Mouse (Mus musculus) heart, postnatal 0 days (tissue): Measurements from ENCODE around the gene Vmn1r166. TPM values are rescaled to one million over a fixed set of nuclear protein-coding genes. Genes with fewer than 3 reads are reported as not detected.
"Not testable (repeated sequence)": the region's sequence is repeated elsewhere in the genome, so short reads cannot be mapped to it uniquely, and the experiment has no call there.

Source experiments
- ATAC-seq: fragments of 200-750 bp; cut with Nextera tagmentation; 2 replicates; pipeline ENCODE4 v1.8.0; 2017; ENCODE audit warnings: low read depth, moderate number of reproducible peaks, moderate library complexity; ENCODE audit not compliant: insufficient read depth
- DNase-seq: peaks from one replicate; pipeline ENCODE4 v3.0.0-alpha.2; 2016; ENCODE audit warnings: low spot score
- H3K27ac ChIP-seq: fragments of 300-500 bp; sonication (generic); 2 replicates; pipeline ENCODE4 v1.5.1; 2014; ENCODE audit warnings: low read depth, mild to moderate bottlenecking
- H3K27me3 ChIP-seq: fragments of 300-500 bp; sonication (generic); 2 replicates; pipeline ENCODE4 v1.6.1; 2014; ENCODE audit warnings: low read length, mixed read lengths; ENCODE audit not compliant: control insufficient read depth, insufficient read depth
- H3K36me3 ChIP-seq: fragments of 300-500 bp; sonication (generic); replicated peaks from 2 replicates; pipeline ENCODE4 v1.6.1; 2014; ENCODE audit warnings: low read length, mixed read lengths; ENCODE audit not compliant: control insufficient read depth, insufficient read depth
- H3K4me1 ChIP-seq: fragments of 300-500 bp; sonication (generic); 2 replicates; pipeline ENCODE4 v1.6.1; 2014; ENCODE audit warnings: antibody characterized with exemption; ENCODE audit not compliant: control insufficient read depth, insufficient read depth
- H3K4me2 ChIP-seq: fragments of 300-500 bp; sonication (generic); 2 replicates; pipeline ENCODE4 v1.6.1; 2014; ENCODE audit warnings: low read depth, mild to moderate bottlenecking, low read length, moderate library complexity
- H3K4me3 ChIP-seq: fragments of 300-500 bp; sonication (generic); 2 replicates; pipeline ENCODE4 v1.5.1; 2014; ENCODE audit warnings: low read depth, low read length
- H3K9ac ChIP-seq: fragments of 300-500 bp; sonication (generic); replicated peaks from 2 replicates; pipeline ENCODE4 v1.6.1; 2014; ENCODE audit warnings: low read depth, low read length, mixed read lengths
- H3K9me3 ChIP-seq: fragments of 300-500 bp; sonication (generic); replicated peaks from 2 replicates; pipeline ENCODE4 v1.6.1; 2016; ENCODE audit warnings: low read length; ENCODE audit not compliant: control insufficient read depth
- WGBS: fragments of 180-500 bp; shearing (Covaris S2); extraction: QIAGEN DNeasy Blood & Tissue Kit; methylation state at CpG from one replicate; pipeline ENCODE4 v1.1.7; 2014; 5-methylcytosine and 5-hydroxymethylcytosine counted together
- polyA plus RNA-seq: library from polyadenylated mRNA; unstranded; fragments of >200 nt; fragmentation: Nextera tagmentation; extraction: Ambion mirVana; gene quantifications from 2 replicates; pipeline ENCODE4 v1.2.1, GENCODE M21; 2015
- total RNA-seq: library from RNA; depleted of rRNA; stranded (reverse); fragments of >200 nt; gene quantifications from 2 replicates; pipeline ENCODE4 v1.2.3, GENCODE M21; 2014; ENCODE audit warnings: low replicate concordance; rRNA removed

Gene Vmn1r166
- total RNA-seq (not detected in 2 replicates), polyA plus RNA-seq (not detected in 2 replicates)

DNA sequence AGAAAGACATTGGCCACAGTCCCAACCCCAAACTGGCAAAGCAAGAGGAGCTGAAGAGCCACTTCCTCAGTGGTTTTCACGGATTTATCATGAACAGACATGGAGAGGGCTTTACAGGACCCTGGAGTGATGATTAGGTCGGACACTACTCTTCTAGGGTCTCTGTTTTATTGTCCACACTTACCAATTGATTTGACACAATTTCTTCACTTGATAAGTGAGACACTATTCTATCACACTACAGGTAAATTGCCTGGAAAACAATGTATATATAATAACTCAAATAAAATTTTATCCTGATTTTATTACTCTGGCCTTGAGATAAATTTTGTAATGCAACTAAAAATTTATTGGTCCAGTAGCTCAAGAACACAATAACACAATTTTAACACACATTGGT, at the start of gene Vmn1r166:
Gene Vmn1r166 (minus strand): TSS at position 101 of the 400 bp plus-strand sequence.
- not testable (repeated sequence) for H3K27me3 ChIP-seq, DNase-seq, H3K4me1 ChIP-seq, H3K4me2 ChIP-seq, H3K36me3 ChIP-seq, H3K27ac ChIP-seq, H3K9ac ChIP-seq, H3K9me3 ChIP-seq, ATAC-seq, H3K4me3 ChIP-seq
- no CpG with 5 or more reads among the region's 2 CpGs for WGBS

DNA sequence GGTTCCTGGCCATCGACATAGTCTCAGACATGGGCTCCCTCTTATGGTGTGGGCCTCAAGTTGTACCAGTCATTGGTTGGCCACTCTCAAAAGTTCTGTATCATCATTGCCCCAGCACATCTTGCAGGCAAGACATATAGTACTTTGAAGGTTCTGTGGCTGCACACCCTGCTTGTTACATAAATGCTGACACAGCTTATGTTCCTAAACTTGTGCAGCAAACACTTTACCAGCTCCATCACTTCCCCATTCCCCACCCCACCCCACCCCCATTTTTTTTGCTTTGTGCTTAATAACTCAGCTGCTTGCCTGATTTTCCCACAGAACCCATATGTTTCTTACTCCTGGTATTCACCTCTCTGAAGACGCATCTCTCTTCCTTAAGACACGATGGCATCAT, 49.4 kb upstream of the Vmn1r166 start, which contains the start of gene Nlrp4e:
Gene Nlrp4e (plus strand): TSS at position 301 of the 400 bp plus-strand sequence.
- ATAC-seq, H3K4me2 ChIP-seq, H3K4me3 ChIP-seq, H3K27me3 ChIP-seq, H3K9ac ChIP-seq, H3K36me3 ChIP-seq, H3K9me3 ChIP-seq, H3K4me1 ChIP-seq, DNase-seq, H3K27ac ChIP-seq: not testable (repeated sequence)
- 73% methylated on average over 3 of the region's 3 CpGs for WGBS

DNA sequence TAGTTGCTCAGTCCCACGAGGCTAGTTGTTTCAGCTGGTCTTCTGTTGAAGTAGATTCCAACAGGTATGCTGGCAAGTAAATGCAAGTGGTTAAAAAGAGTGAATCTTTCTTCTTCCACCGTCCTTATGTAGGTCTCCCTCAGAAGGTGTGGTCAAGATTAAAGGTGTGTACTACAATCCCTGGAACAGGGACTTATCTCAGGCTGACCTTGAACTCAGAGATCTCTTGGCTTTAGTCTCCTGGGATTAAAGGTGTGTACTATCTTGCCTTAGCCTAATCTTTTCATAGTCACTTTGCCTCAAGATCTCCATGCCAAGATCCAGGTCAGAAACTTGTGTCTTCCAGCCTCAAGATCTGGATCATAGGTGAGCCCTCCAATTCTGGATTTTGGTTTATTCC, 27.3 kb upstream of the Vmn1r166 start, which contains the start of gene Gm6902:
Gene Gm6902 (minus strand): TSS at position 101 of the 400 bp plus-strand sequence.
- DNase-seq, H3K4me1 ChIP-seq: not testable (repeated sequence)
- WGBS: no CpG with 5 or more reads among the region's 2 CpGs

DNA sequence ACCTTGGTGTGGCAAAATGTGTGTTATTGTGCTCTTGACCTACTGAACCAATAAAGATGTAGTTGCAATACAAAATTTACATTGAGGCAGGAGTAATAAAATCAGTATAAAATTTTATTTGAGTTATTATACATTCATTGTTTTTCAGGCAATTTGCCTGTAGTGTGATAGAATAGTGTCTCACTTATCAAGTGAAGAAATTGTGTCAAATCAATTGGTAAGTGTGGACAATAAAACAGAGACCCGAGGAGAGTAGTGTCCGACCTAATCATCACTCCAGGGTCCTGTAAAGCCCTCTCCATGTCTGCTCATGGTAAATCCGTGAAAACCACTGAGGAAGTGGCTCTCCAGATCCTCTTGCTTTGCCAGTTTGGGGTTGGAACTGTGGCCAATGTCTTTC, 34.5 kb downstream of the Vmn1r166 start, which contains the start of gene Vmn1r165:
Gene Vmn1r165 (plus strand): TSS at position 301 of the 400 bp plus-strand sequence.
- H3K4me3 ChIP-seq, DNase-seq, H3K9ac ChIP-seq, H3K9me3 ChIP-seq, H3K27me3 ChIP-seq, ATAC-seq, H3K4me1 ChIP-seq, H3K36me3 ChIP-seq, H3K27ac ChIP-seq, H3K4me2 ChIP-seq: not testable (repeated sequence)
- no CpG with 5 or more reads among the region's 3 CpGs for WGBS

More for the DNA sequence above, 27.3 kb upstream of the Vmn1r166 start, which contains the start of gene Gm6902:
- not testable (repeated sequence) for H3K9me3 ChIP-seq, H3K36me3 ChIP-seq, ATAC-seq, H3K9ac ChIP-seq, H3K27me3 ChIP-seq, H3K27ac ChIP-seq, H3K4me3 ChIP-seq, H3K4me2 ChIP-seq

Other genes starting within 250 kb of the Vmn1r166 start
- not detected in 2 replicates for gene Gm4216, start 231.8 kb downstream of the Vmn1r166 start, total RNA-seq
- gene Gm4216, start 231.8 kb downstream of the Vmn1r166 start, polyA plus RNA-seq: not detected in 2 replicates
- not detected in 2 replicates for gene Vmn1r163, start 196.1 kb downstream of the Vmn1r166 start, total RNA-seq
- not detected in 2 replicates for gene Vmn1r163, start 196.1 kb downstream of the Vmn1r166 start, polyA plus RNA-seq
- not detected in 2 replicates for gene Gm8720, start 184.2 kb downstream of the Vmn1r166 start, total RNA-seq
- not detected in 2 replicates for gene Gm8720, start 184.2 kb downstream of the Vmn1r166 start, polyA plus RNA-seq
- not detected in 2 replicates for gene Gm10662, start 107.2 kb downstream of the Vmn1r166 start, total RNA-seq
- gene Gm10662, start 107.2 kb downstream of the Vmn1r166 start, polyA plus RNA-seq: not detected in 2 replicates
- gene Vmn1r165, start 34.4 kb downstream of the Vmn1r166 start, total RNA-seq: not detected in 2 replicates
- not detected in 2 replicates for gene Vmn1r165, start 34.4 kb downstream of the Vmn1r166 start, polyA plus RNA-seq
- gene Gm6902, start 27.2 kb upstream of the Vmn1r166 start, total RNA-seq: not detected in 2 replicates
- not detected in 2 replicates for gene Gm6902, start 27.2 kb upstream of the Vmn1r166 start, polyA plus RNA-seq
- gene Nlrp4e, start 49.5 kb upstream of the Vmn1r166 start, total RNA-seq: not detected in 2 replicates
- gene Nlrp4e, start 49.5 kb upstream of the Vmn1r166 start, polyA plus RNA-seq: not detected in 2 replicates
- gene Nlrp5, start 134.2 kb upstream of the Vmn1r166 start, total RNA-seq: not detected in 2 replicates
- not detected in 2 replicates for gene Nlrp5, start 134.2 kb upstream of the Vmn1r166 start, polyA plus RNA-seq